In genomic region chr14:12011766-12012165, GRCm38 (mm10) we compare ENCODE assay signal across 15 mouse cellular contexts.
"Had no signal": no experiment of that assay in that cellular context is flagged by ENCODE, and none has a peak within 500 bp of the region (broad histone marks: within the 10 kb centered on the region; RNA-seq: fewer than 3 reads in every experiment).

No protein-coding gene starts in this region.

- DNase-seq: gastrocnemius, postnatal 25 days; heart, adult 2 months; heart, postnatal 10 days; heart, postnatal 4 days; kidney, adult 18-20 months; kidney, adult 8-10 months; kidney, postnatal 10 days; kidney, postnatal 25 days; kidney, postnatal 4 days; liver; liver, embryonic 13.5 days had no signal

- ATAC-seq: hindbrain, embryonic 16.5 days; inflammation-experienced regulatory T-cells, adult 6 months; intestine, embryonic 15.5 days; intestine, postnatal 0 days had no signal
